ENCODE assay signal across 8 mouse cellular contexts in the genomic region with DNA sequence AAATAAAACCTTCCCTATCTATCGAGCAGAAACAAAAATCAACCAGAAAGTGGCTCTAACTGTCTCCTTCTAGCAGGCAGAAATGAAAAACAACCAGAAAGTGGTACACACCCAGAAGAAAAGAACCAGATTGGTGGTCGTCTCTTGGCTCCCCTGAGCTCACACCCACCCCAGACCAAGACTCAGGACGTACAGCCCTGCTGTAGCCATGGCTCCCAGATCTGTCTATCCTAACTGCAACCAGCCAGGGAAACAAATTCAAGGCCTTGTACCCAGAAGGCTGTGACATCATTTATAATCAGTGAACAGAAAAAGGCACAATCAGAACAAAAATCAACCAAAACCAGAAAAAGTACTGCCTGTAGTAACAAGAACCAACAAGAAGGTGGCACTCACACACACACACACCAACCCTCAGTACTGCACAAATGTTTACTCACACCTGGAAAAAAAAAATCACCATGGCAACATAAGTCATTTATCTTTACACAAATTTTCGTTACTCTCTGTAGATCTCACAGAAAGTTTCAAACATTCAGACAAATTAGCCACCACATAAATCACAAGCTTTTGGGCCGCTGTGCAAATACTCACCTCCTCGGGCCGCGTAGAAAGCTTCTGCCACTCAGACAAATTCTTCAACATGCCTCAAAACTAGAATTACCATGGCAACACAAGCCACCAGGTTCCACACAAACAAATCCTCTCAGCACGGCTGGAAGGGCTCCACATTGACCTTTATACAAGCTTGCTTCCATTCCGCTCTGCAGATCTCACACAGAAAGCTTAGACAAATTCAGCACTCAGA.
DNase-seq lines count a peak whose midpoint lies in the region; ATAC-seq lines count a peak whose summit lies in the region.

No protein-coding gene starts in this region.

- peak; percentile 26 for DNase-seq in adrenal gland, adult 2 months
- no peak for DNase-seq in adrenal gland, adult 8-10 months
- DNase-seq in thymus, postnatal 4 days: peak; percentile 5
- DNase-seq in thymus, adult 18-20 months: no peak
- DNase-seq in intestine, embryonic 14.5 days (ENCODE audit: low spot score): peak; percentile 64
- DNase-seq in ovary, postnatal 14 days (ENCODE audit: low spot score): no peak
- DNase-seq in T-cell, adult 2 months (ENCODE audit: low spot score): no peak

- H3K9me3 ChIP-seq in intestine, embryonic 14.5 days (ENCODE audit: control insufficient read depth, low read length): no peaks in the 10 kb centered on the region
- H3K9me3 ChIP-seq in midbrain, embryonic 16.5 days (replicated peaks; ENCODE audit: control insufficient read depth, low read length, poor library complexity, severe bottlenecking): no peaks in the 10 kb centered on the region

- H3K27ac ChIP-seq in intestine, embryonic 14.5 days (ENCODE audit: low read depth): peak overlapping the region; percentile 62
- H3K27ac ChIP-seq in midbrain, embryonic 16.5 days (ENCODE audit: low read length): peak overlapping the region; percentile 68

- no peaks in the 10 kb centered on the region for H3K36me3 ChIP-seq in intestine, embryonic 14.5 days (ENCODE audit: control insufficient read depth, insufficient read depth, low read length)
- no peaks in the 10 kb centered on the region for H3K36me3 ChIP-seq in midbrain, embryonic 16.5 days (ENCODE audit: control insufficient read depth, insufficient read depth, low read length)

- no peaks in the 10 kb centered on the region for H3K27me3 ChIP-seq in intestine, embryonic 14.5 days (replicated peaks; ENCODE audit: control insufficient read depth, insufficient read depth, low read length)
- no peaks in the 10 kb centered on the region for H3K27me3 ChIP-seq in midbrain, embryonic 16.5 days (ENCODE audit: control insufficient read depth, insufficient read depth, low read depth, low read length)

- ATAC-seq in intestine, embryonic 14.5 days (replicated peaks; ENCODE audit: low FRiP score, low TSS enrichment, low read depth): no peak; the same call in 1 of the 2 replicates
- peak; percentile 90 for ATAC-seq in midbrain, embryonic 16.5 days

- peak overlapping the region; percentile 11; the same call in 1 of the 2 replicates for H3K4me2 ChIP-seq in intestine, embryonic 14.5 days (ENCODE audit: low read length)
- peak overlapping the region; percentile 26; the same call in 1 of the 2 replicates for H3K4me2 ChIP-seq in midbrain, embryonic 16.5 days (ENCODE audit: low read length)

- H3K9ac ChIP-seq in intestine, embryonic 14.5 days (ENCODE audit: low read length): no peak overlapping the region
- no peak overlapping the region for H3K9ac ChIP-seq in midbrain, embryonic 16.5 days (ENCODE audit: low read depth, low read length)

- no peak overlapping the region for H3K4me3 ChIP-seq in intestine, embryonic 14.5 days (ENCODE audit: low read depth, low read length)
- no peak overlapping the region for H3K4me3 ChIP-seq in midbrain, embryonic 16.5 days (ENCODE audit: low read depth, low read length)

- H3K4me1 ChIP-seq in intestine, embryonic 14.5 days (replicated peaks; ENCODE audit: control insufficient read depth, insufficient read depth, low read length): peaks cover 9% of the 10 kb centered on the region
- H3K4me1 ChIP-seq in midbrain, embryonic 16.5 days (ENCODE audit: control insufficient read depth, insufficient read depth, low read length): peaks cover 13% of the 10 kb centered on the region

- 26% methylated on average over 10 of the region's 10 CpGs for WGBS in intestine, embryonic 14.5 days
- WGBS in midbrain, embryonic 16.5 days: 20% methylated on average over 10 of the region's 10 CpGs

Comparison
In these comparisons a context has a peak if more than half of its experiments do, and no peak if none do; other contexts are left out.
1. DNase-seq: peak in adrenal gland, adult 2 months (single experiment), thymus, postnatal 4 days (single experiment) and intestine, embryonic 14.5 days (single experiment); none in adrenal gland, adult 8-10 months (single experiment), thymus, adult 18-20 months (0 of 2), ovary, postnatal 14 days (single experiment) and T-cell, adult 2 months (single experiment).